Mouse (Mus musculus): Measurements from ENCODE around the gene Nap1l2. TPM values are rescaled to one million over a fixed set of nuclear protein-coding genes. Genes with fewer than 3 reads are reported as not detected.

The Nap1l2 gene
- polyA plus RNA-seq (2014; fragmentation: Illumina TruSeq; extraction: RNeasy Lipid Tissue Mini Kit (QIAGEN cat#74804); ENCODE audit: low read depth, low replicate concordance), result 0.89 TPM

DNA sequence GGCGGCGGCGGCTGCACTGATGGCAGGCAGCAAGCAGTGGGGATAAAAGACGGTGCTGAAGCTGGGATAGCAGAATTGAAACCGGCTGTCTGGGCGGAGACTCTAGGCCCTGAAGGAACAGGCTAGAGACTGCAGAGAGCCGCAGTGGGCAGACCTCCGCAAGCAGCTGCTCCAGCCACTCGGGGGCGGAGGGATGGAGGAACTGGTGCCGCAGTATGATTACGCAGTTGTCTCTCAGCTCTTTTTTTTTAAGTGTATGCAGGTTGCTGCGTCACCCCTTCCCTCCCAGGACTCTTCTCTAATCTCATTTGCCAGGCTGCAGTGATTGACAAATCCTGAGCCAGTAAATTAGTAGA, at the start of gene Nap1l2:
Gene Nap1l2 (minus strand): TSS at position 210 of the 356 bp plus-strand sequence.

Other genes with a start within 250 kb of the Nap1l2 start
- gene Cdx4, start 134.8 kb upstream of the Nap1l2 start, polyA plus RNA-seq (2014; fragmentation: Illumina TruSeq; extraction: RNeasy Lipid Tissue Mini Kit (QIAGEN cat#74804); ENCODE audit: low read depth, low replicate concordance), result not detected
- 2.7 TPM for gene Chic1, start 169.8 kb upstream of the Nap1l2 start, polyA plus RNA-seq (2014; fragmentation: Illumina TruSeq; extraction: RNeasy Lipid Tissue Mini Kit (QIAGEN cat#74804); ENCODE audit: low read depth, low replicate concordance)
- gene Tsx, start 227.8 kb upstream of the Nap1l2 start, polyA plus RNA-seq (2014; fragmentation: Illumina TruSeq; extraction: RNeasy Lipid Tissue Mini Kit (QIAGEN cat#74804); ENCODE audit: low read depth, low replicate concordance), result 1.3 TPM
- not detected for gene Gm26992, start 235.4 kb upstream of the Nap1l2 start, polyA plus RNA-seq (2014; fragmentation: Illumina TruSeq; extraction: RNeasy Lipid Tissue Mini Kit (QIAGEN cat#74804); ENCODE audit: low read depth, low replicate concordance)